Mouse (Mus musculus): Measurements from ENCODE around the gene Kcnk1. TPM values are rescaled to one million over a fixed set of nuclear protein-coding genes. Genes with fewer than 3 reads are reported as not detected.

The Kcnk1 gene
- polyA plus RNA-seq, 1 experiment from 2014 or later, result 25.4 TPM

DNA sequence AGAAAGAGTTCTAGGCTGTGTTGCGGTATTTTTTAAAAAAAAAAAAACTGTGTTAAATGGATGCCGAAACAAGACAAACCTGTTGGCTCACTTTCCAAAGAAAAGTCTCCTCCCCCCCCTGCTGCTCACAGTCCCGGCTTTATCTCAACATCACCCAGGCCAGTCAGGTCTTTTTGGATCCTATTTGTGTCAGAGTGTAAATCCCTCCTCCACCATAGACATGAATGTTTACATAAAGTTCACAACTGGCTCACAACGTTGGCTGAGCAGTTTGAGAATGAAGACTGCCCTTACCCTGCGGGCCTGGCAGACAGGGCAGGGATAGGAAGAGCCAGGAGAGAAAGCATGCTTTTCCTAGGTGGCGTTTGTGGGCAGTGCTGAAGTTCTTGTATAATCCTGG lies 2.0 kb downstream of the Kcnk1 start:
- Histone ChIP-seq H3K36me3 (no peaks in the 10 kb centered on the region), H3K9me3 (replicated peaks) (no peaks in the 10 kb centered on the region), H3K27ac (replicated peaks) (0 out of 2 replicates have a peak overlapping the region, but pooled peaks have one; percentile 25), H3K4me1 (peaks cover 19% of the 10 kb centered on the region), H3K27me3 (peaks cover 30% of the 10 kb centered on the region), H3K4me3 (replicated peaks) (peak overlapping the region; percentile 59), H3K4me2 (replicated peaks) (peak overlapping the region; percentile 91), H3K9ac (no peak overlapping the region)
- WGBS, result 23% methylated on average over 6 of the region's 6 CpGs
- no peak for ATAC-seq (ENCODE audit: insufficient number of reproducible peaks, low FRiP score, low TSS enrichment, low read depth)

DNA sequence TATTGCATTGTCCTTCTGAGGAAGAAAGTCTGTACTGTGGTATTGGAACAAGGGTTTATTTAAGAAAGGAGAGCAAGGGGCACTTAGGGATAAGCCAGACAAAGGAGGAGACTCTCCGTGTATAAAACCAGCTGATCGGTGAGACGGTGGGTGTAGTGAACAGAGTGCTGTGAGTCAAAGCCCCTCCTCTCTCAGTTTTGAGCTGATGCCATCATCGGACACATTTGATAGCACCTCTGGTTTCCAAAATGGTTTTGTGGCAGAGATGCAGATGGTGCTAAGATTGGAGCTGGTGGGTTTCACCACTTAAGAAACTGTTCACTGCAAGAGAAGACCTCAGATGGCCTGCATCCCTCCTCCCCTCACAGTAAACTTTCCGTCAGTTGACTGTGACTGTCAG lies 2.6 kb downstream of the Kcnk1 start:
- Histone ChIP-seq H3K27me3 (peaks cover 30% of the 10 kb centered on the region), H3K4me1 (peaks cover 19% of the 10 kb centered on the region), H3K36me3 (no peaks in the 10 kb centered on the region), H3K27ac (replicated peaks) (no peak overlapping the region), H3K9me3 (replicated peaks) (no peaks in the 10 kb centered on the region), H3K4me3 (replicated peaks) (peak overlapping the region; percentile 59; the same call in 1 of the 2 replicates), H3K9ac (no peak overlapping the region), H3K4me2 (replicated peaks) (peak overlapping the region; percentile 91)
- ATAC-seq (ENCODE audit: insufficient number of reproducible peaks, low FRiP score, low TSS enrichment, low read depth), result no peak
- WGBS, result 55% methylated on average over 5 of the region's 5 CpGs

DNA sequence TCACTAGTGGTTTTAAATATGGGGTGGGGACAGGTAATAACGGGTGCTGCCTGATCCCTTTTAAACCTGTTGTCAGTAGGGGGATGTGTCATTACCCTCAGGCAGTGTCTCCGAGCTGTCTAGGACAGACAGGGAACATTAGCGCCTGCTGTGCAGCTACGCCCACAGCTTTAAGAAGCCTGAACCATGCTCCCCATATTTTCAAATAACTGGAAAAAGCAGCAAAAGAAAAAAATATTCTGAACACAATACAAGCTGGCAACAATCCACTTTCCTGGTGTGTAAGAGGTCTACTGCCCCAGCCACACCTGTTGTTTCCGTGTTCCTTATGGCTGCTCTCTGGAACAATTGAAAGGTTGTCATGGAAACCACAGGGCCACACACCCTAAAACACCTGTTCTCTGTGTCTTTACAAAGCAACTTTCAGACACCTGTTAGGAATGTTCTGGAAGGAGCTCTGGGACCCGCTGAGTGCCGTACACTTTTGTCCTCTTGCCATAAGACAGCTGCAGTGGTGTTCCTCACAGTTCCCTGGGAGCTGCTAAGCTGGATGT lies 4.9 kb downstream of the Kcnk1 start:
- no peak for ATAC-seq (ENCODE audit: insufficient number of reproducible peaks, low FRiP score, low TSS enrichment, low read depth)
- H3K27ac ChIP-seq (replicated peaks), result no peak overlapping the region
- no peaks in the 10 kb centered on the region for H3K9me3 ChIP-seq (replicated peaks)
- H3K27me3 ChIP-seq, result peaks cover 19% of the 10 kb centered on the region
- H3K4me2 ChIP-seq (replicated peaks), result no peak overlapping the region
- peaks cover 13% of the 10 kb centered on the region for H3K4me1 ChIP-seq
- no peak overlapping the region for H3K9ac ChIP-seq
- WGBS, result 54% methylated on average over 7 of the region's 7 CpGs
- H3K36me3 ChIP-seq, result no peaks in the 10 kb centered on the region
- no peak overlapping the region for H3K4me3 ChIP-seq (replicated peaks)

DNA sequence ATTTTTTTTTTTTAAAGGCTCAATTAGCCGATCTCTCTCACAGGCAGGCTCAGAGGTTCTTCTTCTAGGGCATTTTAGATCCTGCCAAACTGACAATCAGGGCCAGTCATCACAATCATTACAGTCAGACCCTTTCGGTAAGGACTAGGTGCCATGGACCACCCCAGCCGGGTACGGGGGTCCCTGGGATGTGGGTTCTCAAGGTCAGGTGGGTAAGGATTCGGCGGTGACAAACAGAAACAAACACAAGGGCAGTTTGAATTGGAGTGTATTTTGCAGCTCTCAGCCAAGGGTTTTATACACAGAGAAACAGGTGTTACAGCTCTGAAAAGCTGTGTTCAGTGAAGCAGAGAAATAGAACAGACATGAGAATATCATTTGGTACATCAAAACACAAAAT lies 8.6 kb downstream of the Kcnk1 start:
- no peak overlapping the region for H3K4me2 ChIP-seq (replicated peaks)
- H3K9me3 ChIP-seq (replicated peaks), result no peaks in the 10 kb centered on the region
- no peaks in the 10 kb centered on the region for H3K36me3 ChIP-seq
- H3K9ac ChIP-seq, result no peak overlapping the region
- H3K27me3 ChIP-seq, result no peaks in the 10 kb centered on the region
- no peak overlapping the region for H3K4me3 ChIP-seq (replicated peaks)
- ATAC-seq (ENCODE audit: insufficient number of reproducible peaks, low FRiP score, low TSS enrichment, low read depth), result no peak
- 83% methylated on average over 6 of the region's 6 CpGs for WGBS
- H3K27ac ChIP-seq (replicated peaks), result no peak overlapping the region
- H3K4me1 ChIP-seq, result peaks cover 6% of the 10 kb centered on the region; the same call in 1 of the 2 replicates

DNA sequence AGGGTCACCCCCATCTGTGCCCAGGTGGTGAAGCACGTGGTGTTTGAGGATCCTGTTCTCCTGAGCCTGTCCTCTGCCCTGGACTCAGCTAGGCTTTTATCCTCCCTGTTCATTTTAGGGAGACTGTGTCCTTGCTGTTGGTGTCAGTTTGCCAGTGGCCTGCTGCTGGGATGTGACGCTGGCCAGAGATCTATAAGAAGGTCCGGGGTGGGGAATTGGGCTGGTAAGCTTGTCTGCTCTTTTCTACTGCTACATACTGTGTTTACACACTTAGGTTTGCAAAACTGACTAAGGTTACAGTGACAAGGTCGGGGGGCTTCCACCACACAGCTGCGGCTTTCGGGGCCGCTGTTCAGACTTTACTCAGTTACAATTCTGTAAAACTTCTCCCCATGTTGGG lies 10.0 kb downstream of the Kcnk1 start:
- Histone ChIP-seq H3K4me3 (replicated peaks) (no peak overlapping the region), H3K27ac (replicated peaks) (no peak overlapping the region), H3K36me3 (no peaks in the 10 kb centered on the region), H3K9me3 (replicated peaks) (no peaks in the 10 kb centered on the region), H3K27me3 (no peaks in the 10 kb centered on the region), H3K9ac (no peak overlapping the region), H3K4me2 (replicated peaks) (no peak overlapping the region), H3K4me1 (peaks cover 6% of the 10 kb centered on the region; the same call in 1 of the 2 replicates)
- no peak for ATAC-seq (ENCODE audit: insufficient number of reproducible peaks, low FRiP score, low TSS enrichment, low read depth)
- WGBS, result 71% methylated on average over 7 of the region's 7 CpGs

DNA sequence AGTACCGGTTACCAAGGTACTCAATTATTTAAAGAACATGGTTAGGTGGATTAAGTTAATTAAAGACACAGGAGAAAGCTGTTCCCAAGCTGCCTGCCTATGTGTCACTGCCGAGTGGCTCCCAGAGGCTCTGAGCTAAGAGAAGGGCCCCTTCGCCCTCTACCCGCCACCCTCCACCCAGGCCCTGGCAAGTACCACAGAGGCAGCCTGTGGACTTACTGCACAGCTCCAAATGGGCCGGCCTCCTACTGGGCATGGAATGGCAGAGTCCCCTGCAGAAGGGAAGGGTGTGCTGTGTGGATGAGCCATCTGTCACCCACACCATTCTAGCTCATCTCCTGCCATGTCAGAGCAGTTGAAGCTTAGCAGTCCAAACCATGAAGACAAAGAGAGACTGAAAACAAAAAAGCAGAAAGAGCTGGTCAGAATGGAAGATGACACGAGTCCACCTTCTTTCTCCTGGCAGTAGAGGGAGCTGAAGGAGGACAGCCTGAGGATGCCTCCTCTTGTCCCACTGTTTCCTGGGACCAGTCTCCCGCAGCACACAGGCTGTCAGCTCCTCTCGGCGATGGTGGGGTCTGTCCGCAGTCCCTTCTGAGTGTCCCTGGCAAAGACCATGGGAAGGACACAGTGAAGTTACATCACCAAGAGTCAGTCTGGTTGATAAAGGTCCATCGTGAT lies 11.5 kb downstream of the Kcnk1 start:
- Histone ChIP-seq H3K4me2 (replicated peaks) (no peak overlapping the region), H3K4me3 (replicated peaks) (no peak overlapping the region), H3K27me3 (no peaks in the 10 kb centered on the region), H3K9ac (no peak overlapping the region), H3K36me3 (no peaks in the 10 kb centered on the region), H3K4me1 (peaks cover 6% of the 10 kb centered on the region; the same call in 1 of the 2 replicates), H3K9me3 (replicated peaks) (no peaks in the 10 kb centered on the region), H3K27ac (replicated peaks) (no peak overlapping the region)
- 74% methylated on average over 11 of the region's 11 CpGs for WGBS
- peak; percentile 69; the same call in 1 of the 2 replicates for ATAC-seq (ENCODE audit: insufficient number of reproducible peaks, low FRiP score, low TSS enrichment, low read depth)

DNA sequence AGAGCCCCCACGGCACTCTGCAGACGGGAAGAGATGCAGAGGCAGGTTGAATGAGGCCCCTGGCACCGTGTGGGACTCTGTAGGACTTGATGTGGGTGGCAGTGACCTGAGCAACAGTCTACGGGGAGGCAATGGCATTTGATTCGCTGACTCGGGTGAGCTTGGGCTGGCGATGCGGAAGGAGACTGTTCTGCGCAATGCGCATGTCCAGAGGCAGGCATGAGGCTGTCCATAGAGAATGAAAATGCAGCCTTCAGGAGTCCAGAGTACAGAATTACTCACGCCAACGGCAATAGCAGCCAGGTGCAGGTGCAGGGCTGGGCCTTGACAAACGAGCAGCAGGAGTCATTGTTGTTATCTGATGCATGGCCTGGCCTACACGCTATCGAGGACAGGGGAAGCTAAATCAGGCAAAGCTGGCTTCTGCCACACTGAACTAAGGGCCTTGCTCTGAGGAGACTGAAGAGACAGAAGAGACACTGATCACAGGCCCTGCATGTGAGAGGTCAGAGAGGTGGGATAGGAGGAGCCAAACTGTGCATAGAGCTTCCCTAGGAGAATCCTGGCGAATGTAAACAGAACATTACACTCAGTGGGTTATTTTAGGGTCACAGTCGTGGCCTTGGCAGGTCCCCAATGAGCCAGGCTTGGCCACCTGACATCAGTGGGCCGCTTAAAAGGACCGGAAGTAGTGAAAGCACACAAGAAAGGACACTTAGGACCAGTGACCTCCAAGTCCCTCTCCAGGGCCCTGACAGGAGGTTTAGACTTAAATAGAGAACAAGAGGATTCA lies 12.8 kb downstream of the Kcnk1 start:
- H3K27me3 ChIP-seq, result no peaks in the 10 kb centered on the region
- ATAC-seq (ENCODE audit: insufficient number of reproducible peaks, low FRiP score, low TSS enrichment, low read depth), result no peak
- WGBS, result 79% methylated on average over 19 of the region's 19 CpGs

DNA sequence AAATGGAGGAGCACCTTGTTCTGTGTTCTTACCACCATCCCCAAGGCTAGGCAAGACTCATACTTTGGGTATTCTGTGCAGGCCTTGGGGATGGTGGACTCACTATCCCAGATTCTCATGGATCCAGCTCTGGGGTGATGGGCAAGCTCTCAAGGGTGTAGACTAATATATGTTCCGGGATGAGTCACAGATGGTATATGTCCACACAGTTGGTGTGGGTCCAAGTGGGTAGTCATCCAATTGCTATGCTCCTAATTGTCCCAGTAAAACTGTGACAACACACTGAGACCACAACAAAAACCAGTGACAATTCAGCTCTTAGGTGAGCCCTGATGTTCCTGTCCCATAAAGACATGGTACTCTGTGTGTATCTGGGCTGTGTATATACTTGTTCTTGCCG lies 14.0 kb downstream of the Kcnk1 start:
- WGBS, result 84% methylated on average over 2 of the region's 2 CpGs
- ATAC-seq (ENCODE audit: insufficient number of reproducible peaks, low FRiP score, low TSS enrichment, low read depth), result no peak

More for the DNA sequence above, 12.8 kb downstream of the Kcnk1 start:
- no peak overlapping the region for H3K4me2 ChIP-seq (replicated peaks)
- peaks cover 6% of the 10 kb centered on the region; the same call in 1 of the 2 replicates for H3K4me1 ChIP-seq
- H3K9ac ChIP-seq, result no peak overlapping the region
- H3K27ac ChIP-seq (replicated peaks), result no peak overlapping the region
- H3K36me3 ChIP-seq, result no peaks in the 10 kb centered on the region
- no peak overlapping the region for H3K4me3 ChIP-seq (replicated peaks)
- H3K9me3 ChIP-seq (replicated peaks), result no peaks in the 10 kb centered on the region

DNA sequence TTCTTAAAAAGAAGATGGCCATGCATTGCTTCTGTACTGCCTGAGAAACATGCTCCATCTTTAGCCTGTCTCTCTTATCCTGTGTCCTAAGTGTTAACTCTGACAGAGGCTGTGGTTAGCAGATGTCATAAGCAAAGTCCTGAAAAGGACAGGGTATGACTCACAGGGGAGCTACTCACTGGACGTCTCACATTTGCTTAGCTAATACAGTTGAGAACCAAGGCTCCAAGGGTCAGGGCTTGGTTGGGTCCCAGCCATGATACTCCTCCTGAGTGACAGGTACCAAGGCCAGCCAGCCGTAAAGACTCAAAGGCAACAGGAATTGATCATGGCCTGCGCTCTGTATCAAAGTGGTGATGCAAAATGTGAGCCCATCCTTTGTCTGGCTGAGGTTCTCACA lies 15.9 kb downstream of the Kcnk1 start:
- Histone ChIP-seq H3K36me3 (no peaks in the 10 kb centered on the region), H3K27me3 (no peaks in the 10 kb centered on the region), H3K4me1 (peaks cover 6% of the 10 kb centered on the region; the same call in 1 of the 2 replicates), H3K4me3 (replicated peaks) (no peak overlapping the region), H3K27ac (replicated peaks) (no peak overlapping the region), H3K4me2 (replicated peaks) (no peak overlapping the region), H3K9me3 (replicated peaks) (no peaks in the 10 kb centered on the region), H3K9ac (no peak overlapping the region)
- no peak for ATAC-seq (ENCODE audit: insufficient number of reproducible peaks, low FRiP score, low TSS enrichment, low read depth)
- WGBS, result 76% methylated on average over 3 of the region's 3 CpGs

More for the DNA sequence above, 14.0 kb downstream of the Kcnk1 start:
- Histone ChIP-seq H3K9me3 (replicated peaks) (no peaks in the 10 kb centered on the region), H3K27ac (replicated peaks) (no peak overlapping the region), H3K4me3 (replicated peaks) (no peak overlapping the region), H3K9ac (no peak overlapping the region), H3K4me2 (replicated peaks) (no peak overlapping the region), H3K36me3 (no peaks in the 10 kb centered on the region), H3K27me3 (no peaks in the 10 kb centered on the region), H3K4me1 (peaks cover 6% of the 10 kb centered on the region; the same call in 1 of the 2 replicates)

DNA sequence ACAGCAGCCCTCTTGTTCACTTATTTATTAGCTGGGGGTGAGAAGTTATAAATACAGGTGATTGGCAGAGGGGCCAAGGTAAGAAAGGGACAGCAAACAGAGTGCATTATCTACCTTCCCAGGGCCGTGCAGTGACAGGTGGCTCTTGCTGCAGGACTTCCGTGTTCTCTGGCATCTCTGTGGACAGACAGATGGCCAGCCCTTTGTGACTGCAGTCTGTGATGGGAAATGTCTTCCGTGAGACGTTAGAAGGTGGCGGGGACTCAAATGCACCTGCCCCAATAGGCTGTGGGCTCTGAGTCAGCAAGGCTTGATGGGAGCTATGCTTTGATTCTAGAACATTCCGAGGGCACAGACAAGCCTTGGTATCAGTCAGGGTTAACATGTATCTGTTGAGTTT lies 17.4 kb downstream of the Kcnk1 start:
- Histone ChIP-seq H3K9me3 (replicated peaks) (no peaks in the 10 kb centered on the region), H3K4me3 (replicated peaks) (no peak overlapping the region), H3K27ac (replicated peaks) (no peak overlapping the region), H3K4me1 (no peaks in the 10 kb centered on the region), H3K4me2 (replicated peaks) (no peak overlapping the region), H3K27me3 (no peaks in the 10 kb centered on the region), H3K36me3 (no peaks in the 10 kb centered on the region), H3K9ac (no peak overlapping the region)
- no peak for ATAC-seq (ENCODE audit: insufficient number of reproducible peaks, low FRiP score, low TSS enrichment, low read depth)
- WGBS, result 77% methylated on average over 6 of the region's 6 CpGs

DNA sequence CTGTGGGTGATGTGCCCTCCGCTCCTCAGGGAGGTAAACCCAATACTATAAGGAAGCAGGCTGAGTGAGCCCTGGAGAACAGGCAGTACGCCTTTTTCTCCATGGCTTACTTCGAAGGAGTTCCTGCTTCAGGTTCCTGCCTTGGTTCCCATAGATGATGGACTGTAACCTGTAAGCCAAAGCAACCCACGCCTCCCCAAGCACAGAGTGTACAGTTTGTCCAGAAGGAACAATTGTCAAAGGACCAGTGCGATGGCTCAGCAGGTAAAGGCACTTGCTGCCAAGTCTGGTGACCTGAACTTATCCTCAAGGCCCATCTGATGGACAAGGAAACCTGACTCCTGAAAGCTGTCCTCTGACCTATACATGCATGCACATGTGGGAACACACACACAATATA lies 18.7 kb downstream of the Kcnk1 start:
- H3K27ac ChIP-seq (replicated peaks), result no peak overlapping the region
- WGBS, result 87% methylated on average over 5 of the region's 5 CpGs

More for the DNA sequence above, 18.7 kb downstream of the Kcnk1 start:
- Histone ChIP-seq H3K36me3 (no peaks in the 10 kb centered on the region), H3K27me3 (no peaks in the 10 kb centered on the region), H3K9ac (no peak overlapping the region), H3K4me3 (replicated peaks) (no peak overlapping the region), H3K4me1 (no peaks in the 10 kb centered on the region), H3K9me3 (replicated peaks) (no peaks in the 10 kb centered on the region), H3K4me2 (replicated peaks) (no peak overlapping the region)
- no peak for ATAC-seq (ENCODE audit: insufficient number of reproducible peaks, low FRiP score, low TSS enrichment, low read depth)
